Mouse (Mus musculus) spleen, adult 2 months (tissue): ENCODE data around the gene B3galnt2. TPM values are rescaled to one million over a fixed set of nuclear protein-coding genes. Genes with fewer than 3 reads are reported as not detected.

Source experiments
- DNase-seq, 2 experiments: peaks; one replicate each; pipeline versions ENCODE4 v3.0.0 to v3.0.0-alpha.2; 2012 to 2021; ENCODE audit warnings: low spot score in 2 of 2, low read depth in 1 of 2
- H3K27ac ChIP-seq: fragments of 200-500 bp; 2 replicates; pipeline ENCODE4 v1.5.1; 2012; ENCODE audit warnings: low read length, inconsistent platforms; ENCODE audit not compliant: insufficient read depth
- H3K27me3 ChIP-seq: fragments of 200-500 bp; 2 replicates; pipeline ENCODE4 v1.6.1; 2012; ENCODE audit warnings: mild to moderate bottlenecking, moderate library complexity, low read length, inconsistent platforms; ENCODE audit not compliant: control insufficient read depth, insufficient read depth
- H3K36me3 ChIP-seq: fragments of 200-500 bp; 2 replicates; pipeline ENCODE4 v1.6.1; 2012; ENCODE audit warnings: mild to moderate bottlenecking, low read length, inconsistent platforms; ENCODE audit not compliant: control insufficient read depth, insufficient read depth
- H3K4me1 ChIP-seq: fragments of 200-500 bp; 2 replicates; pipeline ENCODE4 v1.6.1; 2011; ENCODE audit warnings: inconsistent platforms; ENCODE audit not compliant: control insufficient read depth, insufficient read depth, insufficient read length
- H3K4me3 ChIP-seq: fragments of 200-500 bp; 2 replicates; pipeline ENCODE4 v1.5.1; 2011; ENCODE audit warnings: mild to moderate bottlenecking, inconsistent platforms; ENCODE audit not compliant: insufficient read depth, insufficient read length; ENCODE audit errors: extremely low read depth
- CTCF ChIP-seq: fragments of 200-500 bp; IDR thresholded peaks from 2 replicates; pipeline ENCODE4 v1.5.1; 2011; ENCODE audit warnings: mild to moderate bottlenecking, inconsistent platforms; ENCODE audit not compliant: insufficient read depth, insufficient read length, insufficient replicate concordance; ENCODE audit errors: extremely low read depth
- POLR2A ChIP-seq: fragments of 200-500 bp; IDR thresholded peaks from 2 replicates; pipeline ENCODE4 v1.6.1; 2011; ENCODE audit warnings: low read depth, low read length, inconsistent platforms
- WGBS: fragments of 180-500 bp; shearing (Covaris S2); methylation state at CpG from one replicate; pipeline ENCODE4 v1.1.7; 2018; 5-methylcytosine and 5-hydroxymethylcytosine counted together
- polyA plus RNA-seq: library from polyadenylated mRNA; depleted of rRNA; stranded (reverse); fragments of >200 nt; gene quantifications from 2 replicates; pipeline ENCODE4 v1.2.3, GENCODE M21; 2012

B3galnt2 gene
- polyA plus RNA-seq, 1 experiment: 40.6 TPM

DNA sequence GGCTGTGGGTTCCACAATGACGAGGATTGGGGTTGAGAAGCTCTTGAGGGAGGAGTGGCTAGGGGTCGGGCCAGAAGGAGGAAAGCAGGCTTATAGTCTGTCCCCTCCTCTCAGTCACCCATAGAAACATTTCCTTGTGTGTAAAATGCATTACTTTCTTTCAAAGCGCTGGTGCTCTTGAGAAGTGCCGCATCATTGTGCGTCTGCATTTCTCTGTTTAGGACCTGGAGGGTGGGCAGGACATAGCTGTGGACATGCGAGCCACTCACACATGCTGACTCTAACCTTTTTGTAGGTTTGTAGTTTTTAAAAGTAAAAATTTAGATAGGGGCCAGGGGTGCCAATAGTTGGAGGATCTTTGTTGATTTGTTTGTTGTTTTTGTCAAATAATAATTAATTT, 29.3 kb downstream of the B3galnt2 start:
- Histone ChIP-seq H3K27me3 (no peaks in the 10 kb centered on the region), H3K27ac (no peak overlapping the region), H3K36me3 (peaks cover under 1% of the 10 kb centered on the region; the same call in 1 of the 2 replicates), H3K4me1 (no peaks in the 10 kb centered on the region), H3K4me3 (no peak overlapping the region)
- no peak for TF ChIP-seq POLR2A
- no peak for TF ChIP-seq CTCF
- no peak for DNase-seq
- 87% methylated on average over 6 of the region's 6 CpGs for WGBS

DNA sequence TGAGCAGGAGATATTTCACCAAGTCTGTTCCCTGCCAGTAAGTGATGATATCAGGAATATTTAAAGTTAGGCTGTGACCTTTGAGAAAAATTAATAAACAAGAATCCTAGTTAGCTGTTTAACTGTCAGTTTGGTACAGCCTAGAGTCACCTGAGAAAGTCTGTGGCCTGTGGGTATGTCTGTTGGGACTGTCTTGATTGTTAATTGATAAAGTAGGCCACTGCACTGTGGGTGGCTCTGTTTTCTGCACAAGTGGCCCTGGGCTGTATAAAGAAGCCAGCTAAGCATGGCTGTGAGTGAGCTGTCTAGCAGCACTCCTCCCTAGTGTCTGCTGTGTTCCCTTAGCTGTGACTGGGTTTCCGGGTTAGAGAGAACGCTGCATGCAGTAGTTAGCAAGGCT, 34.9 kb downstream of the B3galnt2 start:
- Histone ChIP-seq H3K27me3 (no peaks in the 10 kb centered on the region), H3K4me1 (no peaks in the 10 kb centered on the region), H3K4me3 (no peak overlapping the region), H3K27ac (no peak overlapping the region), H3K36me3 (peaks cover 7% of the 10 kb centered on the region)
- 92% methylated on average over 2 of the region's 2 CpGs for WGBS
- no peak for TF ChIP-seq POLR2A
- no peak for TF ChIP-seq CTCF
- no peak for DNase-seq

DNA sequence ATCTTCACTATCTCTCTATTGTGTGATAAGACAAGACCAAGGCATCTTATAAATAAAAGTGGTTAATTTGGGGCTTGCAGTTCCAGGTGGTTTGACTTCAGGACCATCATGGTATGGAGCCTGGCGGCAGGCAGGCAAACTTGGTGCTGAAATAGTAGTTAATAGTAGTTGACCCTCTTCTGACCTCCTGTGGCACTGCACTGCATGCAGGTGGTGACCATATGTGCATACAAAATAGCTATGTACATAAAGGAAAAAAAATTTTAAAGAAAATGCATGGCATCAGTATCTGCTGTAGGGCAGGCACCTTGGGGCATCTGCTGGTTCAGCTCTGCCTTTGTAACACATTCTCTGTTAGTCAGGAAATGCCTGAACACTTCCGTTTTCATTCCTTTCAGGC, 36.1 kb downstream of the B3galnt2 start:
- Histone ChIP-seq H3K27me3 (no peaks in the 10 kb centered on the region), H3K4me3 (no peak overlapping the region), H3K27ac (no peak overlapping the region), H3K36me3 (peaks cover 9% of the 10 kb centered on the region), H3K4me1 (no peaks in the 10 kb centered on the region)
- TF ChIP-seq POLR2A (no peak), CTCF (no peak)
- 93% methylated on average over 2 of the region's 2 CpGs for WGBS
- no peak for DNase-seq

DNA sequence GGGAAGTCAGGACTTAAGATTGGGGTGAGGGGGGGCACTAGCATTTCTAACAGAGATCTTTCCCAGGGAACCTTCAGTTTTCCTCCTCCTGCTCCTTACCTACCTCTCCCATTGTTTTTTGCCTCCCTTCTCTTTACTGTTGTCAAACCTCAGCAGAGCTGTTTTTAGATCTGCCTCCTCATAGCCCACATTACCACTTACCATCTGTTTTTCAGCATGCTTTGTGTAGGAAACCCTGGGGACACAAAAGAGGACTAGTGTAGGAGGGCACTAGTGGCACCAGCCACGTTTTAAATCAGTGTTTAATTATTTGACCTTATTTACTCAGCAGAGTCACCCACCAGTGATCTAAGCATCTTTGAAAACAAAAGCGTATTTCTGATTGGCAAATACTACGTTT, 38.8 kb downstream of the B3galnt2 start:
- Histone ChIP-seq H3K4me3 (no peak overlapping the region), H3K4me1 (no peaks in the 10 kb centered on the region), H3K27ac (no peak overlapping the region), H3K36me3 (peaks cover 15% of the 10 kb centered on the region), H3K27me3 (no peaks in the 10 kb centered on the region)
- TF ChIP-seq POLR2A (no peak), CTCF (no peak)
- WGBS: 88% methylated on average over 3 of the region's 3 CpGs
- no peak for DNase-seq

DNA sequence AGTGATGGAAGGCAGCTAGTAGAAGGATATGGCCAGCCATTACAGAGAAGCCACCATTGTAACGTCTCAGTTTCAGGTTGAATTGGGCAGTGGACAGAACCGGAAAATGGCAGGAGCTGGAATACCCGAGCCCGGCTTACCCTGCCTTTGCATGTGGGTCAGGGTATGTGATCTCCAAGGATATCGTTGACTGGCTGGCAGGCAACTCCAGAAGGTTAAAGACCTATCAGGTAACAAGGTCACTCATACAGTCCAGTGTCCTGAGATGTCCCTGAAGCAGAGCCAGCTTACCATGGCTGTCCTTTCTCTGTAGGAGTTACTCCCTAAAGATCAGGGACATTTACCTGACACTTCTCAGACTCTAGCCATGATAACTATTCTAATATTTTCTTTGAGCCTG, 40.8 kb downstream of the B3galnt2 start:
- no peak for TF ChIP-seq CTCF
- no peak for TF ChIP-seq POLR2A
- Histone ChIP-seq H3K27ac (no peak overlapping the region), H3K4me3 (no peak overlapping the region), H3K4me1 (no peaks in the 10 kb centered on the region), H3K36me3 (peaks cover 23% of the 10 kb centered on the region), H3K27me3 (no peaks in the 10 kb centered on the region)
- WGBS: 94% methylated on average over 5 of the region's 5 CpGs
- DNase-seq: no peak

DNA sequence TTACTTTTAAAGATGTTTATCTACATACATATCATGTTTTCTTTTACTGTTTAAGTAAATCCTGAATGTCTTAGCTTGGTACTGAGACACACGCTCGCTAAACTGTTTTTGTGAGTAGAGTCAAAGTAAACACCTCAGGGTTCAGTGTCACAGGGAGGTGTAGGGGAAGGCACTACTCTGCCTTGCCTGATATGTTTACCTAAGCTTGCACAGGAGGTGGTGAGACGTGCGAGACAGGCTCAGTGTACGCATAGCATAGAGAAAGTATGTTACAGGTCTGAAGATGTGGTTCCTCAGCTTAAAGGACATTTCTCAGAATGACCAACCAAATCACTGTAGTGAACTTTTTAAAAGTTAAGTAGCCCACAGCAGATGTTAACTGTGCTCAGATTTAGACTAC, 43.2 kb downstream of the B3galnt2 start:
- no peak overlapping the region for H3K27ac ChIP-seq
- TF ChIP-seq POLR2A: no peak
- TF ChIP-seq CTCF: no peak
- peaks cover 24% of the 10 kb centered on the region for H3K36me3 ChIP-seq
- no peaks in the 10 kb centered on the region for H3K4me1 ChIP-seq
- no peak overlapping the region for H3K4me3 ChIP-seq
- no peak for DNase-seq
- H3K27me3 ChIP-seq: no peaks in the 10 kb centered on the region
- WGBS: 96% methylated on average over 5 of the region's 5 CpGs

DNA sequence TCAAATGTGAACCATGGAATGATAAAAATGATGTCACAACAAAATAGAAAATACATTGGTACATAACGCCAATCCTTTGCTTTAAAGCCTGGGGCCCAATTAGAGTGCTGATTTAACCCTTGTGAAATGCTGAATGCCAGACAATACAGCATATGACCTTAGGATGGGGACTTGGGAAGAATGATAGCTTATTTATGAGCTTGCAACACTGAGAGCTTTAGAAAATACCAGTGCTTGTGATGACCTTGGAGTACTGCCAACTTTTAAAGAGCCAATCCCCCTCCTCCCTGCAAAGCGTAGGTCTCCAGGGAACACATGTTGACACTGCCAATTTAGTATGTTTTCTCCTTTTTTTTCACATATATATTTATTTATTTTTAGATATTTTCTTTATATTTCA, 48.4 kb downstream of the B3galnt2 start:
- no peaks in the 10 kb centered on the region for H3K4me1 ChIP-seq
- H3K36me3 ChIP-seq: peaks cover 34% of the 10 kb centered on the region
- TF ChIP-seq POLR2A: no peak
- no peak for TF ChIP-seq CTCF
- H3K27me3 ChIP-seq: no peaks in the 10 kb centered on the region
- H3K27ac ChIP-seq: no peak overlapping the region
- H3K4me3 ChIP-seq: no peak overlapping the region
- 89% methylated on average over 2 of the region's 2 CpGs for WGBS
- DNase-seq: no peak
